Mouse (Mus musculus): ENCODE data around the gene Fbxw4.

DNA sequence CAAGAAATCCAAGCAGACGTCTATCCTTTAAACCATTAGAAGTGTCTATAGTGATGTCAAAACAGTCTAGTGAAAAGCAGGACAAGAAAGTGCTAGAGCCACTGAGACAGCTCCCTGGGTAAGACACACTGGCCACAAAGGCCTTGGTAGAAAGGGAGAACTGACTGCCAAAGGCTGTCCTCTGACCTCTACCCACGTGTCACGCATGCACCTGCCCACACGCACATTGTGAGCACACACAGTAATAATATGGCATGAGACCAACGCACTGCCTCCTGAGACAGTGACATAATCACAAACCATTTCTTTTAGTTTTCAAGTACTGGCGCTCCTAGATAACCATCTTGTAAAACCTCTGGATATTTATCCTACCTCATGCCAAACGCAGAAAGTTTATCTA, 19.4 kb downstream of the Fbxw4 start:
- no peak for TF ChIP-seq CTCF (IDR thresholded peaks at IDR 0.05)
- TF ChIP-seq POLR2A (IDR thresholded peaks at IDR 0.05; ENCODE audit: insufficient read depth, low read depth, low read length) = no peak
- no peak for TF ChIP-seq EP300 (IDR thresholded peaks at IDR 0.05; ENCODE audit: insufficient read depth, low read depth, low read length)

Data from heart, adult 2 months (tissue).